Mouse (Mus musculus) limb, embryonic 15.5 days (tissue): ENCODE data around the gene Nop16. TPM values are rescaled to one million over a fixed set of nuclear protein-coding genes. Genes with fewer than 3 reads are reported as not detected.

ENCODE experiments used
- ATAC-seq: fragments of 200-750 bp; cut with Nextera tagmentation; 2 replicates; pipeline ENCODE4 v1.8.0; 2017; ENCODE audit warnings: low read depth, moderate TSS enrichment; ENCODE audit not compliant: insufficient number of reproducible peaks, low FRiP score, low TSS enrichment
- H3K27ac ChIP-seq: fragments of 300-500 bp; sonication (generic); 2 replicates; pipeline ENCODE4 v1.5.1; 2015; ENCODE audit warnings: moderate library complexity, mild to moderate bottlenecking, inconsistent platforms
- H3K27me3 ChIP-seq: fragments of 300-500 bp; sonication (generic); 2 replicates; pipeline ENCODE4 v1.6.1; 2015; ENCODE audit warnings: inconsistent platforms
- H3K36me3 ChIP-seq: fragments of 300-500 bp; sonication (generic); 2 replicates; pipeline ENCODE4 v1.6.1; 2015; ENCODE audit warnings: inconsistent platforms
- H3K4me1 ChIP-seq: fragments of 300-500 bp; sonication (generic); 2 replicates; pipeline ENCODE4 v1.6.1; 2015; ENCODE audit warnings: inconsistent platforms
- H3K4me2 ChIP-seq: fragments of 300-500 bp; sonication (generic); 2 replicates; pipeline ENCODE4 v1.6.1; 2015; ENCODE audit warnings: mild to moderate bottlenecking, inconsistent platforms
- H3K4me3 ChIP-seq: fragments of 300-500 bp; sonication (generic); 2 replicates; pipeline ENCODE4 v1.5.1; 2015; ENCODE audit warnings: mild to moderate bottlenecking, inconsistent platforms
- H3K9ac ChIP-seq: fragments of 300-500 bp; sonication (generic); 2 replicates; pipeline ENCODE4 v1.6.1; 2015; ENCODE audit warnings: inconsistent platforms
- H3K9me3 ChIP-seq: fragments of 300-500 bp; sonication (generic); 2 replicates; pipeline ENCODE4 v1.6.1; 2016; ENCODE audit warnings: inconsistent platforms
- whole genome bisulfite sequencing: fragments of 180-500 bp; shearing (Covaris S2); methylation state at CpG from one replicate; pipeline ENCODE4 v1.1.7; 2015; 5-methylcytosine and 5-hydroxymethylcytosine counted together
- polyA plus RNA-seq: library from polyadenylated mRNA; unstranded; fragments of >200 nt; fragmentation: Nextera tagmentation; extraction: Ambion mirVana; gene quantifications from 2 replicates; pipeline ENCODE4 v1.2.1, GENCODE M21; 2015

Nop16 gene
- polyA plus RNA-seq, 1 experiment from 2014 or later: 91.5 TPM

GRCm38 (mm10) chr13:54609301-54609700 is 19.4 kb upstream of the Nop16 start:
- WGBS: 30% methylated on average over 1 of the region's 1 CpGs

GRCm38 (mm10) chr13:54608666-54609065 is 18.8 kb upstream of the Nop16 start:
- Histone ChIP-seq H3K9me3 (no peaks in the 10 kb centered on the region), H3K4me1 (peaks cover 29% of the 10 kb centered on the region), H3K4me2 (no peak overlapping the region), H3K36me3 (peaks cover 15% of the 10 kb centered on the region), H3K27ac (no peak overlapping the region; the same call in 1 of the 2 replicates), H3K4me3 (no peak overlapping the region), H3K9ac (no peak overlapping the region), H3K27me3 (no peaks in the 10 kb centered on the region)
- WGBS: 31% methylated on average over 8 of the region's 8 CpGs
- no peak for ATAC-seq

More at GRCm38 (mm10) chr13:54609301-54609700, 19.4 kb upstream of the Nop16 start:
- Histone ChIP-seq H3K4me3 (no peak overlapping the region), H3K36me3 (peaks cover 12% of the 10 kb centered on the region), H3K27ac (no peak overlapping the region), H3K4me2 (no peak overlapping the region), H3K27me3 (no peaks in the 10 kb centered on the region), H3K9ac (no peak overlapping the region), H3K9me3 (no peaks in the 10 kb centered on the region), H3K4me1 (peaks cover 25% of the 10 kb centered on the region)
- no peak for ATAC-seq

GRCm38 (mm10) chr13:54608002-54608401 is 18.1 kb upstream of the Nop16 start:
- H3K4me1 ChIP-seq: peaks cover 29% of the 10 kb centered on the region
- no peak overlapping the region for H3K4me2 ChIP-seq
- 81% methylated on average over 3 of the region's 3 CpGs for WGBS
- no peak overlapping the region for H3K4me3 ChIP-seq
- ATAC-seq: no peak
- H3K27me3 ChIP-seq: no peaks in the 10 kb centered on the region
- H3K9ac ChIP-seq: no peak overlapping the region
- no peaks in the 10 kb centered on the region for H3K9me3 ChIP-seq
- H3K27ac ChIP-seq: no peak overlapping the region
- peaks cover 15% of the 10 kb centered on the region for H3K36me3 ChIP-seq

GRCm38 (mm10) chr13:54607204-54607603 is 17.3 kb upstream of the Nop16 start:
- no peak for ATAC-seq
- 62% methylated on average over 5 of the region's 5 CpGs for whole genome bisulfite sequencing
- Histone ChIP-seq H3K4me2 (no peak overlapping the region), H3K4me3 (no peak overlapping the region), H3K9ac (no peak overlapping the region), H3K27me3 (no peaks in the 10 kb centered on the region), H3K36me3 (peaks cover 15% of the 10 kb centered on the region), H3K4me1 (peaks cover 29% of the 10 kb centered on the region), H3K27ac (no peak overlapping the region; the same call in 1 of the 2 replicates), H3K9me3 (no peaks in the 10 kb centered on the region)

- WGBS: 64% methylated on average over 5 of the region's 5 CpGs
- Histone ChIP-seq H3K9me3 (no peaks in the 10 kb centered on the region), H3K36me3 (peaks cover 18% of the 10 kb centered on the region), H3K9ac (no peak overlapping the region), H3K27me3 (no peaks in the 10 kb centered on the region), H3K27ac (no peak overlapping the region), H3K4me3 (no peak overlapping the region), H3K4me2 (no peak overlapping the region), H3K4me1 (peaks cover 18% of the 10 kb centered on the region)
- no peak for ATAC-seq
Measured at GRCm38 (mm10) chr13:54605426-54605825, 15.5 kb upstream of the Nop16 start.

- Histone ChIP-seq H3K4me1 (peaks cover 16% of the 10 kb centered on the region), H3K36me3 (peaks cover 24% of the 10 kb centered on the region), H3K9me3 (no peaks in the 10 kb centered on the region), H3K9ac (no peak overlapping the region), H3K4me3 (no peak overlapping the region), H3K27me3 (no peaks in the 10 kb centered on the region), H3K27ac (no peak overlapping the region), H3K4me2 (no peak overlapping the region)
- 67% methylated on average over 4 of the region's 4 CpGs for WGBS
- no peak for ATAC-seq
Measured at GRCm38 (mm10) chr13:54604221-54604620, 14.3 kb upstream of the Nop16 start.

GRCm38 (mm10) chr13:54603501-54603900 is 13.6 kb upstream of the Nop16 start:
- H3K4me1 ChIP-seq: peaks cover 9% of the 10 kb centered on the region; the same call in 1 of the 2 replicates
- peaks cover 31% of the 10 kb centered on the region for H3K36me3 ChIP-seq
- no peak overlapping the region for H3K9ac ChIP-seq
- H3K27me3 ChIP-seq: no peaks in the 10 kb centered on the region
- no peak overlapping the region for H3K4me3 ChIP-seq
- H3K9me3 ChIP-seq: no peaks in the 10 kb centered on the region
- no peak overlapping the region for H3K4me2 ChIP-seq
- no peak for ATAC-seq
- peak overlapping the region; percentile 7; the same call in 1 of the 2 replicates for H3K27ac ChIP-seq

- Histone ChIP-seq H3K27ac (no peak overlapping the region), H3K9ac (no peak overlapping the region), H3K9me3 (no peaks in the 10 kb centered on the region), H3K4me2 (no peak overlapping the region), H3K4me1 (peaks cover 8% of the 10 kb centered on the region; the same call in 1 of the 2 replicates), H3K27me3 (no peaks in the 10 kb centered on the region), H3K36me3 (peaks cover 39% of the 10 kb centered on the region), H3K4me3 (no peak overlapping the region)
- no peak for ATAC-seq
- WGBS: 10% methylated on average over 3 of the region's 3 CpGs
Measured at GRCm38 (mm10) chr13:54602639-54603111, 12.8 kb upstream of the Nop16 start.

- 86% methylated on average over 12 of the region's 12 CpGs for WGBS
Measured at GRCm38 (mm10) chr13:54598622-54599143, 8.8 kb upstream of the Nop16 start.

GRCm38 (mm10) chr13:54596870-54597269 is 7.0 kb upstream of the Nop16 start:
- peak overlapping the region; percentile 38 for H3K27ac ChIP-seq
- peaks cover 10% of the 10 kb centered on the region for H3K4me1 ChIP-seq
- no peak overlapping the region for H3K9ac ChIP-seq
- 0 out of 2 replicates have a peak, but pooled peaks have one; percentile 11 for ATAC-seq
- no peak overlapping the region for H3K4me2 ChIP-seq
- H3K4me3 ChIP-seq: no peak overlapping the region
- WGBS: 60% methylated on average over 5 of the region's 5 CpGs
- H3K36me3 ChIP-seq: peaks cover 52% of the 10 kb centered on the region
- H3K27me3 ChIP-seq: no peaks in the 10 kb centered on the region
- no peaks in the 10 kb centered on the region for H3K9me3 ChIP-seq

More at GRCm38 (mm10) chr13:54598622-54599143, 8.8 kb upstream of the Nop16 start:
- Histone ChIP-seq H3K9me3 (no peaks in the 10 kb centered on the region), H3K27me3 (no peaks in the 10 kb centered on the region), H3K9ac (no peak overlapping the region), H3K4me3 (no peak overlapping the region), H3K36me3 (peaks cover 46% of the 10 kb centered on the region), H3K27ac (no peak overlapping the region), H3K4me2 (no peak overlapping the region), H3K4me1 (peaks cover 10% of the 10 kb centered on the region)
- ATAC-seq: no peak

- Histone ChIP-seq H3K27me3 (no peaks in the 10 kb centered on the region), H3K36me3 (peaks cover 52% of the 10 kb centered on the region), H3K9me3 (no peaks in the 10 kb centered on the region), H3K9ac (no peak overlapping the region), H3K4me3 (no peak overlapping the region), H3K4me2 (no peak overlapping the region), H3K27ac (peak overlapping the region; percentile 38; the same call in 1 of the 2 replicates), H3K4me1 (peaks cover 17% of the 10 kb centered on the region)
- WGBS: 66% methylated on average over 8 of the region's 8 CpGs
- peak; percentile 31; the same call in 1 of the 2 replicates for ATAC-seq
Measured at GRCm38 (mm10) chr13:54596107-54596690, 6.3 kb upstream of the Nop16 start.

- H3K4me3 ChIP-seq: no peak overlapping the region
- H3K4me2 ChIP-seq: no peak overlapping the region
- WGBS: 83% methylated on average over 11 of the region's 11 CpGs
- peaks cover 27% of the 10 kb centered on the region for H3K4me1 ChIP-seq
- H3K36me3 ChIP-seq: peaks cover 37% of the 10 kb centered on the region
- no peaks in the 10 kb centered on the region for H3K27me3 ChIP-seq
- no peaks in the 10 kb centered on the region for H3K9me3 ChIP-seq
- no peak overlapping the region for H3K9ac ChIP-seq
- no peak for ATAC-seq
- no peak overlapping the region for H3K27ac ChIP-seq
Measured at GRCm38 (mm10) chr13:54593617-54594016, 3.7 kb upstream of the Nop16 start.
